Mouse (Mus musculus): ENCODE measurements around the gene Gm12117. TPM values are rescaled to one million over a fixed set of nuclear protein-coding genes. Genes with fewer than 3 reads are reported as not detected.

The Gm12117 gene
- total and polyA plus RNA-seq, 3 experiments, result 0.40 TPM; not detected in 2

DNA sequence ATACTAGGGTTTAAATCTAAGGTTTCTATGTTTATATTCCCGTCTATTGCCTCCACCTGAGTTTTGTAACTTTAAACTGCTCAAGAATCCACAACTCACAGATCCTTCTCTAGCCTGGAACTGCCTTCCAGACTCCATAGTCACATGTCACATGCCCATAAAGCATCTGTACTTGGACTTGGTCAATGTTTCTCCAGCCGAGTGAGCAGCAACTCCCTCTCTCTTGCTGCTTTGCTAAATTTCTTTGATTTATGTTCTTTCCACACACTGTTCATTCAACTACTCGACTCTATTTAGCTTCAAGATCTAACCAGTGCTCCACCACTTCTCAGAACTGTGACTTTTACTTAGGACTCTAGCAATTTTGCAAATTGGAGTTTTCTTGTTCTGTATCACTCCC is 1.7 kb downstream of the Gm12117 start:
- TF ChIP-seq SMC3 (IDR thresholded peaks at IDR 0.05; ENCODE audit: low read depth, low read length) (no peak), MEF2A (IDR thresholded peaks at IDR 0.05; ENCODE audit: extremely low read depth, insufficient replicate concordance, low read depth, low read length, poor library complexity, severe bottlenecking) (no peak), POLR2A (IDR thresholded peaks at IDR 0.05; ENCODE audit: control insufficient read depth in 1 of 2, insufficient read depth in 1 of 2, low read depth in 1 of 2, low read length in 2 of 2, poor library complexity in 1 of 2) (no peak), RAD21 (IDR thresholded peaks at IDR 0.05; ENCODE audit: low read depth, low read length) (no peak), TCF12 (IDR thresholded peaks at IDR 0.05; ENCODE audit: low read depth, low read length) (no peak), MYC (IDR thresholded peaks at IDR 0.05; ENCODE audit: low read depth, low read length) (no peak), ELF1 (IDR thresholded peaks at IDR 0.05; ENCODE audit: low read depth, low read length) (no peak)
- Histone ChIP-seq H3K4me1 (ENCODE audit: control insufficient read depth in 1 of 2, insufficient read depth in 2 of 2, low read length in 2 of 2) (no peaks in the 10 kb centered on the region), H3K27ac (ENCODE audit: control insufficient read depth, low read depth, low read length) (no peak overlapping the region), H3K9me3 (replicated peaks; ENCODE audit: insufficient read depth, low read length) (no peaks in the 10 kb centered on the region), H3K79me2 (ENCODE audit: control insufficient read depth, insufficient read depth, low read length, poor library complexity) (no peaks in the 10 kb centered on the region), H3K27me3 (ENCODE audit: control insufficient read depth in 1 of 2, insufficient read depth in 2 of 2, low read length in 2 of 2) (no peaks in the 10 kb centered on the region), H3K36me3 (ENCODE audit: control insufficient read depth in 1 of 2, insufficient read depth in 2 of 2, low read length in 2 of 2) (no peaks in the 10 kb centered on the region), H3K9ac (ENCODE audit: control insufficient read depth, low read depth, low read length, poor library complexity, severe bottlenecking) (no peak overlapping the region), H3K4me3 (ENCODE audit: control insufficient read depth in 1 of 2, insufficient read depth in 1 of 2, low read depth in 2 of 2, low read length in 2 of 2) (no peak overlapping the region)
- DNase-seq (ENCODE audit: low read depth, low spot score), result no peak

DNA sequence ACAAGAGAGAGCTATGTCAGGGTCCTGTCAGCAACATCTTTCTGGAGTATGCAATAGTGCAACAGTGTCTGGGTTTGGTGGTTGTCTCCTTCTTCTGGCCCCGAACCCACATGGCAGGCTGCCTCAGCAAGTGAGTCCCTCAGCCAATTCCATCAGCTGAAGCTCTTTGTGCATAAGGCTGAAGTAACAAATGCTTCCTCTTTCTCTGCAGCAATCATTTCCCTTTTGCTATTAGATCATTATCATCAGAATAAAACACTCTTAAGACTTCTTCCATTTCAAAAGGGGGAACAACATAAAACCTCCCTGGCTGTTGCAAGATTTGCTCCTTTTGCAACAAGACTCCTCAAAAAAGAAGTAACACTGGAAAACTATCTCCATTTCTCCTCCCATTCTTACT is 2.2 kb downstream of the Gm12117 start:
- no peak for DNase-seq (ENCODE audit: low read depth, low spot score)
- H3K4me1 ChIP-seq (ENCODE audit: control insufficient read depth in 1 of 2, insufficient read depth in 2 of 2, low read length in 2 of 2), result no peaks in the 10 kb centered on the region
- TF ChIP-seq JUND (IDR thresholded peaks at IDR 0.05; ENCODE audit: low read depth, low read length) (no peak), MXI1 (IDR thresholded peaks at IDR 0.05; ENCODE audit: low read depth, low read length) (no peak), SMC3 (IDR thresholded peaks at IDR 0.05; ENCODE audit: low read depth, low read length) (no peak), BHLHE40 (IDR thresholded peaks at IDR 0.05; ENCODE audit: borderline replicate concordance, low read depth, low read length) (no peak), GATA1 (IDR thresholded peaks at IDR 0.05; ENCODE audit: low read depth, low read length) (no peak), UBTF (IDR thresholded peaks at IDR 0.05; ENCODE audit: borderline replicate concordance, insufficient read depth, low read depth, low read length) (no peak), ELF1 (IDR thresholded peaks at IDR 0.05; ENCODE audit: low read depth, low read length) (no peak), NRF1 (IDR thresholded peaks at IDR 0.05; ENCODE audit: insufficient read depth, low read depth, low read length, poor library complexity, severe bottlenecking) (no peak), NELFE (IDR thresholded peaks at IDR 0.05; ENCODE audit: low read depth, low read length) (no peak), MAZ (IDR thresholded peaks at IDR 0.05; ENCODE audit: low read depth, low read length) (no peak), USF2 (IDR thresholded peaks at IDR 0.05; ENCODE audit: borderline replicate concordance in 1 of 2, insufficient read depth in 1 of 2, low read depth in 1 of 2, low read length in 2 of 2) (no peak), SIN3A (IDR thresholded peaks at IDR 0.05; ENCODE audit: low read length) (no peak), ZKSCAN1 (IDR thresholded peaks at IDR 0.05; ENCODE audit: low read depth, low read length) (no peak), POLR2AphosphoS5 (IDR thresholded peaks at IDR 0.05; ENCODE audit: borderline replicate concordance, low read depth, low read length) (no peak), TBP (IDR thresholded peaks at IDR 0.05; ENCODE audit: low read depth, low read length) (no peak), MEF2A (IDR thresholded peaks at IDR 0.05; ENCODE audit: extremely low read depth, insufficient replicate concordance, low read depth, low read length, poor library complexity, severe bottlenecking) (no peak)
- H3K4me3 ChIP-seq (ENCODE audit: control insufficient read depth in 1 of 2, insufficient read depth in 1 of 2, low read depth in 2 of 2, low read length in 2 of 2), result no peak overlapping the region
- no peaks in the 10 kb centered on the region for H3K79me2 ChIP-seq (ENCODE audit: control insufficient read depth, insufficient read depth, low read length, poor library complexity)
- H3K27me3 ChIP-seq (ENCODE audit: control insufficient read depth in 1 of 2, insufficient read depth in 2 of 2, low read length in 2 of 2), result no peaks in the 10 kb centered on the region
- no peaks in the 10 kb centered on the region for H3K36me3 ChIP-seq (ENCODE audit: control insufficient read depth in 1 of 2, insufficient read depth in 2 of 2, low read length in 2 of 2)
- H3K27ac ChIP-seq (ENCODE audit: control insufficient read depth, low read depth, low read length), result no peak overlapping the region
- no peaks in the 10 kb centered on the region for H3K9me3 ChIP-seq (replicated peaks; ENCODE audit: insufficient read depth, low read length)
- no peak overlapping the region for H3K9ac ChIP-seq (ENCODE audit: control insufficient read depth, low read depth, low read length, poor library complexity, severe bottlenecking)

Measured in MEL (cell line).